26 mouse cellular contexts compared by ENCODE assay signal in the genomic region with DNA sequence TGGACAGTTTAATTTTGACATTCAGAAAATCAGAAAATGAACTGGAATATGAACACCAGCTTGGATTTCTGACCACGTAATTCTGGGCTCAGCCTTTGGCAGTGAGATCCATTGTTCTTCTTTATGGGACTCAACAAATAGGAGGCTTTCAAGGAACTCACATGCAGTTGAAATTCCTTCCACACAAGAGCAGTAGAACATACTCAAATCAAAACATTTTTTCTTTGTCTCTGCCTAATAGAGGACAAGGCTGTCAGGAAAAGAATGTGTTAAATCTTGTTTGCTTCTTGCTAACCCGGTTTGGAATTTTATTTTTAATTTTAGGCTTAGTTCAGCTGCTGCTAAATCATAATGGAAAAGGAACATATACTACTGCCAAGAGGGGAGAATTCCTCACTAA. TPM values are rescaled to one million over a fixed set of nuclear protein-coding genes. Genes with fewer than 3 reads are reported as not detected.
A peak's percentile ranks its signal among the peaks of the same experiment; 100 is the strongest.
DNase-seq lines count a peak whose midpoint lies in the region; ATAC-seq and TF ChIP-seq lines count a peak whose summit lies in the region.
"Had no signal": no experiment of that assay in that cellular context is flagged by ENCODE, and none has a peak within 500 bp of the region (broad histone marks: within the 10 kb centered on the region; RNA-seq: fewer than 3 reads in every experiment).

No protein-coding gene starts in this region.

- H3K36me3 ChIP-seq in kidney, embryonic 16.5 days (ENCODE audit: insufficient read depth, low read length): peaks cover 60% of the 10 kb centered on the region
- H3K36me3 ChIP-seq in embryonic facial prominence, embryonic 15.5 days: peaks cover 8% of the 10 kb centered on the region; the same call in 1 of the 2 replicates
- H3K36me3 ChIP-seq: neural tube, embryonic 15.5 days had no signal

- H3K4me3 ChIP-seq in gastrocnemius, adult 2 months: 0 out of 2 replicates have a peak overlapping the region, but pooled peaks have one; percentile 9
- H3K4me3 ChIP-seq in kidney, embryonic 16.5 days (ENCODE audit: low read length): no peak overlapping the region
- H3K4me3 ChIP-seq in embryonic facial prominence, embryonic 15.5 days (replicated peaks): no peak overlapping the region
- H3K4me3 ChIP-seq: forebrain, embryonic 12.5 days; hindbrain, embryonic 12.5 days; kidney, embryonic 15.5 days; limb, embryonic 12.5 days; liver, embryonic 15.5 days; neural tube, embryonic 15.5 days had no signal

- H3K9ac ChIP-seq in kidney, embryonic 16.5 days (replicated peaks; ENCODE audit: low read length): no peak overlapping the region
- H3K9ac ChIP-seq in embryonic facial prominence, embryonic 15.5 days: no peak overlapping the region
- H3K9ac ChIP-seq: forebrain, embryonic 12.5 days; hindbrain, embryonic 12.5 days; kidney, embryonic 15.5 days; limb, embryonic 12.5 days; liver, embryonic 15.5 days; lung, embryonic 14.5 days; neural tube, embryonic 15.5 days had no signal

- intact Hi-C loops in gastrocnemius, adult 2 months (cut with DNase I): no loop called here

- H3K4me1 ChIP-seq in kidney, embryonic 16.5 days (ENCODE audit: insufficient read depth, low read length): 0 out of 2 replicates have a peak, but pooled peaks cover 6% of the 10 kb centered on the region
- H3K4me1 ChIP-seq in embryonic facial prominence, embryonic 15.5 days: no peaks in the 10 kb centered on the region
- H3K4me1 ChIP-seq: limb, embryonic 12.5 days; liver, embryonic 15.5 days; neural tube, embryonic 15.5 days had no signal

- no peaks in the 10 kb centered on the region for H3K9me3 ChIP-seq in kidney, embryonic 16.5 days (ENCODE audit: low read length)
- H3K9me3 ChIP-seq in embryonic facial prominence, embryonic 15.5 days (replicated peaks): no peaks in the 10 kb centered on the region
- H3K9me3 ChIP-seq: forebrain, embryonic 12.5 days; hindbrain, embryonic 12.5 days; kidney, embryonic 15.5 days; limb, embryonic 12.5 days; liver, embryonic 15.5 days; neural tube, embryonic 15.5 days had no signal

- no peak overlapping the region for H3K4me2 ChIP-seq in kidney, embryonic 16.5 days (replicated peaks; ENCODE audit: low read depth, low read length)
- H3K4me2 ChIP-seq in embryonic facial prominence, embryonic 15.5 days (replicated peaks): no peak overlapping the region
- H3K4me2 ChIP-seq: forebrain, embryonic 12.5 days; hindbrain, embryonic 12.5 days; kidney, embryonic 15.5 days; limb, embryonic 12.5 days; liver, embryonic 15.5 days; lung, embryonic 14.5 days; midbrain, embryonic 11.5 days; neural tube, embryonic 15.5 days had no signal

- DNase-seq in gastrocnemius, adult 2 months: no peak
- DNase-seq in gastrocnemius, postnatal 4 days (ENCODE audit: low spot score in 2 of 2): no peak
- DNase-seq in kidney, adult 9 months: no peak
- DNase-seq in Muller cell, postnatal 12 days (ENCODE audit: inconsistent ontology term): peak; percentile 64
- DNase-seq in left cerebral cortex, adult 8-10 months (ENCODE audit: low spot score in 2 of 2): no peak
- DNase-seq in adrenal gland, adult 18-20 months (ENCODE audit: low spot score in 2 of 2): no peak
- DNase-seq: adrenal gland, adult 8-10 months; cerebellum, adult 2 months; cerebellum, postnatal 25 days; gastrocnemius, postnatal 25 days; kidney, adult 11 months; lung, embryonic 14.5 days; lung, postnatal 36 days; retina, postnatal 1 day; right cerebral cortex, postnatal 14 days; thymus, adult 18-20 months; thymus, postnatal 25 days had no signal

- peak; percentile 11; the same call in 1 of the 2 replicates for TF ChIP-seq CTCF in gastrocnemius, adult 2 months (IDR thresholded peaks at IDR 0.05)

- peak overlapping the region; percentile 41 for H3K27ac ChIP-seq in gastrocnemius, adult 2 months
- peak overlapping the region; percentile 34; the same call in 1 of the 2 replicates for H3K27ac ChIP-seq in kidney, embryonic 16.5 days (ENCODE audit: low read length)
- 0 out of 2 replicates have a peak overlapping the region, but pooled peaks have one; percentile 22 for H3K27ac ChIP-seq in embryonic facial prominence, embryonic 15.5 days (replicated peaks)
- H3K27ac ChIP-seq: forebrain, embryonic 12.5 days; hindbrain, embryonic 12.5 days; kidney, embryonic 15.5 days; limb, embryonic 12.5 days; liver, embryonic 15.5 days; neural tube, embryonic 15.5 days had no signal

- no peaks in the 10 kb centered on the region for H3K27me3 ChIP-seq in kidney, embryonic 16.5 days (ENCODE audit: insufficient read depth, low read length)
- no peaks in the 10 kb centered on the region for H3K27me3 ChIP-seq in embryonic facial prominence, embryonic 15.5 days
- H3K27me3 ChIP-seq: forebrain, embryonic 12.5 days; hindbrain, embryonic 12.5 days; kidney, embryonic 15.5 days; limb, embryonic 12.5 days; liver, embryonic 15.5 days; neural tube, embryonic 15.5 days had no signal

- no peak for ATAC-seq in kidney, embryonic 16.5 days (ENCODE audit: low FRiP score, low TSS enrichment)
- no peak for ATAC-seq in embryonic facial prominence, embryonic 15.5 days (ENCODE audit: insufficient number of reproducible peaks, low FRiP score, low TSS enrichment, low read depth)

- 58% methylated on average over 2 of the region's 2 CpGs for WGBS in kidney, embryonic 16.5 days
- 53% methylated on average over 2 of the region's 2 CpGs for WGBS in embryonic facial prominence, embryonic 15.5 days

RNA-seq across cellular contexts. Expression of gene Abhd10, which starts 57.7 kb away (rescaled TPM):
- 10 to 100 TPM; 11.4 to 13.6 TPM for total RNA-seq in gastrocnemius, adult 2 months (2021)
- total RNA-seq in gastrocnemius, postnatal 4 days (2021): 10 to 100 TPM; 14.3 to 16.8 TPM
- 36.4 and 36.7 TPM in 2 replicates for polyA plus RNA-seq in kidney, embryonic 16.5 days (2015; fragmentation: Nextera tagmentation; extraction: Ambion mirVana)
- polyA plus RNA-seq in embryonic facial prominence, embryonic 15.5 days (2015; fragmentation: Nextera tagmentation; extraction: Ambion mirVana): 32.4 and 33.2 TPM in 2 replicates
- total RNA-seq in left cerebral cortex, adult 8-10 months (2022): 10 to 100 TPM; 18.8 to 25.5 (median 25.4) TPM
- total RNA-seq in adrenal gland, adult 18-20 months (2021): 10 to 100 TPM; 14.2 to 27.5 TPM
